Mouse (Mus musculus) midbrain, postnatal 0 days (tissue): Measurements from ENCODE around the gene Frmd4b. TPM values are rescaled to one million over a fixed set of nuclear protein-coding genes. Genes with fewer than 3 reads are reported as not detected.

ENCODE experiments used
- ATAC-seq: fragments of 200-750 bp; cut with Nextera tagmentation; 2 replicates; pipeline ENCODE4 v1.8.0; 2017; ENCODE audit warnings: moderate number of reproducible peaks, mild to moderate bottlenecking, moderate TSS enrichment, moderate library complexity; ENCODE audit not compliant: low FRiP score
- DNase-seq: peaks from one replicate; pipeline ENCODE4 v3.0.0-alpha.2; 2015; ENCODE audit warnings: low spot score
- H3K27ac ChIP-seq: fragments of 300-500 bp; sonication (generic); 2 replicates; pipeline ENCODE4 v1.5.1; 2014; ENCODE audit warnings: low read depth, mild to moderate bottlenecking, low read length, mixed read lengths
- H3K27me3 ChIP-seq: fragments of 300-500 bp; sonication (generic); 2 replicates; pipeline ENCODE4 v1.6.1; 2014; ENCODE audit warnings: low read length, control low read depth, mixed read lengths; ENCODE audit not compliant: insufficient read depth
- H3K36me3 ChIP-seq: fragments of 300-500 bp; sonication (generic); 2 replicates; pipeline ENCODE4 v1.6.1; 2014; ENCODE audit warnings: low read length, control low read depth, mixed read lengths; ENCODE audit not compliant: insufficient read depth
- H3K4me1 ChIP-seq: fragments of 300-500 bp; sonication (generic); 2 replicates; pipeline ENCODE4 v1.6.1; 2014; ENCODE audit warnings: mild to moderate bottlenecking, control low read depth, antibody characterized with exemption, low read length, mixed read lengths; ENCODE audit not compliant: insufficient read depth
- H3K4me2 ChIP-seq: fragments of 300-500 bp; sonication (generic); 2 replicates; pipeline ENCODE4 v1.6.1; 2014; ENCODE audit warnings: low read depth, mild to moderate bottlenecking, low read length, mixed read lengths; ENCODE audit not compliant: poor library complexity, severe bottlenecking
- H3K4me3 ChIP-seq: fragments of 300-500 bp; sonication (generic); 2 replicates; pipeline ENCODE4 v1.5.1; 2014; ENCODE audit warnings: low read depth, mild to moderate bottlenecking, low read length, moderate library complexity
- H3K9ac ChIP-seq: fragments of 300-500 bp; sonication (generic); replicated peaks from 2 replicates; pipeline ENCODE4 v1.6.1; 2014; ENCODE audit warnings: mild to moderate bottlenecking, low read length, moderate library complexity, mixed read lengths; ENCODE audit not compliant: poor library complexity, severe bottlenecking
- H3K9me3 ChIP-seq: fragments of 300-500 bp; sonication (generic); 2 replicates; pipeline ENCODE4 v1.6.1; 2016; ENCODE audit warnings: low read length, control low read depth
- CTCF ChIP-seq: IDR thresholded peaks from 2 replicates; pipeline ENCODE4 v1.5.1; 2016; ENCODE audit warnings: antibody characterized with exemption, mild to moderate bottlenecking
- WGBS: fragments of 180-500 bp; shearing (Covaris S2); extraction: QIAGEN DNeasy Blood & Tissue Kit; methylation state at CpG from one replicate; pipeline ENCODE4 v1.1.7; 2014; 5-methylcytosine and 5-hydroxymethylcytosine counted together
- polyA plus RNA-seq: library from polyadenylated mRNA; unstranded; fragments of >200 nt; fragmentation: Nextera tagmentation; extraction: Ambion mirVana; gene quantifications from 2 replicates; pipeline ENCODE4 v1.2.1, GENCODE M21; 2015
- total RNA-seq: library from RNA; depleted of rRNA; stranded (reverse); fragments of >200 nt; gene quantifications from 2 replicates; pipeline ENCODE4 v1.2.3, GENCODE M21; 2014; rRNA removed

The Frmd4b gene
- 20.7 and 21.9 TPM in 2 replicates for total RNA-seq
- 7.9 TPM in 2 replicates for polyA plus RNA-seq

GRCm38 (mm10) chr6:97617266-97617743 lies at the start of gene Frmd4b:
TSS of gene Frmd4b (minus strand) at chr6:97617541.
- H3K4me2 ChIP-seq = peak within 1 kb of the TSS; percentile 94
- peak within 1 kb of the TSS; percentile 72 for H3K9ac ChIP-seq
- no peaks in the 10 kb centered on the region for H3K36me3 ChIP-seq
- peak; percentile 21; the same call in 1 of the 2 replicates for TF ChIP-seq CTCF
- WGBS = under 1% methylated on average over 42 of the region's 42 CpGs
- no peaks in the 10 kb centered on the region for H3K27me3 ChIP-seq
- peak within 1 kb of the TSS; percentile 63 for H3K27ac ChIP-seq
- H3K4me1 ChIP-seq = peaks cover 8% of the 10 kb centered on the region; the same call in 1 of the 2 replicates
- ATAC-seq (peak; percentile 88), DNase-seq (peak; percentile 87)
- no peaks in the 10 kb centered on the region for H3K9me3 ChIP-seq
- peak within 1 kb of the TSS; percentile 83 for H3K4me3 ChIP-seq

DNA sequence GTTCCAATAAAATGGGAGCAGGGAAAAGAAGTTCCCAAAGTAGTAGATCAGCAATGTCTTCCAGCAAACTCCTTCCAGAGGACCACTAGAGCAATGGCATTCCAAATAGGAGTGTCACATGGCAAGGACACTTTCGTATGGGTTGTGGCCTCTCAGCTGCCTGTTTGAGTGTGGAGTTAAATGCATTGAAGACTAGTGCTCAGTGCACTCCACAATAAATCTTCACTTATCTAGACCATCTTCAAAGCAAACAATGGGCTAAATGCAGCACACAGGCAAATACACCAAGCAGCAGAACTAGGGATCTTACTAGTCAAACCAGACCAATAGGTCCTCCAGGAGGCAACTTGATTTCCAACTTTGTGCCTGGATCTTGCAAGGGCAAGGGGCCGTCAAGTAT lies 49.1 kb upstream of the Frmd4b start:
- Histone ChIP-seq H3K4me1 (no peaks in the 10 kb centered on the region), H3K9ac (no peak overlapping the region), H3K27me3 (0 out of 2 replicates have a peak, but pooled peaks cover 2% of the 10 kb centered on the region), H3K36me3 (no peaks in the 10 kb centered on the region), H3K4me3 (no peak overlapping the region), H3K27ac (no peak overlapping the region), H3K4me2 (no peak overlapping the region), H3K9me3 (no peaks in the 10 kb centered on the region)
- no peak for TF ChIP-seq CTCF
- DNase-seq = no peak
- no peak for ATAC-seq
- 31% methylated on average over 2 of the region's 2 CpGs for WGBS

- Histone ChIP-seq H3K4me1 (no peaks in the 10 kb centered on the region), H3K36me3 (no peaks in the 10 kb centered on the region), H3K4me2 (no peak overlapping the region), H3K4me3 (no peak overlapping the region), H3K9ac (no peak overlapping the region), H3K9me3 (no peaks in the 10 kb centered on the region), H3K27ac (no peak overlapping the region), H3K27me3 (0 out of 2 replicates have a peak, but pooled peaks cover 2% of the 10 kb centered on the region)
- DNase-seq = no peak
- 82% methylated on average over 6 of the region's 6 CpGs for WGBS
- no peak for ATAC-seq
- TF ChIP-seq CTCF = no peak
Measured at GRCm38 (mm10) chr6:97658921-97659320, 41.6 kb upstream of the Frmd4b start.

DNA sequence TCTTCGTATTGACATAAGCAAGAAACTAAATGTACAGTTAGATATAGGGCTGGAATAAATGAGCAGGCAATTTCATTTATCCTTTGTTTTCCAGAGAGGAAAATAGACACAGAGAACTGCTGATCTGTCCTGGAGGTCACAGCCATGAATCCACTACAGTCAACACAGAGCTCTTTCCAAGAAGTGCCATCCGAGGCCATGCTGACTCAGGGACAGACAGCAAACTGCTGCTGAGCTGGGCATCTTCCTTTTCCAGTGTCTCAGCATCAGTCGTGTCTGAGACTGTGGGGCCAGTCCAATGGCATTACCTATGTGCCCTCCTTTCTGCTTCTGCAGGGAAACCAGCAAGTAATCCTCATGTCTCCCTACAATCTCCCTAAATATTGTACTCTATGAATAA lies 38.6 kb upstream of the Frmd4b start:
- H3K9ac ChIP-seq = no peak overlapping the region
- no peak overlapping the region for H3K4me3 ChIP-seq
- H3K9me3 ChIP-seq = no peaks in the 10 kb centered on the region
- no peaks in the 10 kb centered on the region for H3K36me3 ChIP-seq
- no peak for DNase-seq
- ATAC-seq = no peak
- no peaks in the 10 kb centered on the region for H3K27me3 ChIP-seq
- H3K4me2 ChIP-seq = no peak overlapping the region
- H3K4me1 ChIP-seq = no peaks in the 10 kb centered on the region
- TF ChIP-seq CTCF = no peak
- 81% methylated on average over 3 of the region's 3 CpGs for WGBS
- no peak overlapping the region for H3K27ac ChIP-seq

DNA sequence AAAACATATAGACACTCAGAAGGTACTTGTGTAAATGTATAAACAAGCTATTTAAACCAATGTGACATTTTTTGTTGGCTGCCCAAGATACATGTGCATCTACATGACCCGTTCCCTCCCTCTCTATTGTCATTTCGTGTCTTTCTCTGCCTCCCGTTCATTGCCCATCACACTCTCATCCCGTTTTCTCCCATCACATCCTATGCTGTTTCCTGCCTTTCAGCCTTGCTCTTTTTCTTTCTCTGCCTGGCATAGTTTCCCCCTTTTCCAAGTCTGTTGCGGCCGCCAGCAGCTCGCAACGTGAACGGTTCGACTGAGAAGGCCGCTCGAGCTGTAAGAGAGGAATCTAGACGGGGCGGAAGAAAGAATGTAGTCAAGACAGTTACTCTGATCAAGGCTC lies 30.2 kb upstream of the Frmd4b start:
- no peak overlapping the region for H3K4me2 ChIP-seq
- H3K4me1 ChIP-seq = no peaks in the 10 kb centered on the region
- no peak for TF ChIP-seq CTCF
- H3K27me3 ChIP-seq = no peaks in the 10 kb centered on the region
- H3K36me3 ChIP-seq = no peaks in the 10 kb centered on the region
- H3K4me3 ChIP-seq = no peak overlapping the region
- H3K27ac ChIP-seq = no peak overlapping the region
- ATAC-seq = no peak
- no peaks in the 10 kb centered on the region for H3K9me3 ChIP-seq
- no peak for DNase-seq
- H3K9ac ChIP-seq = no peak overlapping the region
- WGBS = 89% methylated on average over 14 of the region's 14 CpGs

- Histone ChIP-seq H3K27ac (no peak overlapping the region), H3K36me3 (no peaks in the 10 kb centered on the region), H3K9me3 (no peaks in the 10 kb centered on the region), H3K4me3 (no peak overlapping the region), H3K9ac (no peak overlapping the region), H3K27me3 (no peaks in the 10 kb centered on the region), H3K4me2 (no peak overlapping the region), H3K4me1 (no peaks in the 10 kb centered on the region)
- no peak for DNase-seq
- 68% methylated on average over 9 of the region's 9 CpGs for WGBS
- TF ChIP-seq CTCF = no peak
- ATAC-seq = no peak
Measured at GRCm38 (mm10) chr6:97623330-97623729, 6.0 kb upstream of the Frmd4b start.
